Mouse (Mus musculus): ENCODE results near the gene Cdkal1.

GRCm38 (mm10) chr13:29502481-29503146, 352.9 kb downstream of the Cdkal1 start:
- TF ChIP-seq POLR2A (IDR thresholded peaks at IDR 0.05; ENCODE audit: extremely low read depth, insufficient read depth, low read length) (no peak), CTCF (IDR thresholded peaks at IDR 0.05; ENCODE audit: extremely low read depth, insufficient read depth, low read length) (no peak)
